Mouse (Mus musculus): ENCODE measurements at regions not wholly inside any gene's neighbourhood (a gene's known extent, or its start where the extent isn't known, plus 50 kb on each side); places are given as distances from the start of the nearest gene placed in this dataset.
"Not testable (repeated sequence)": the region's sequence is repeated elsewhere in the genome, so short reads cannot be mapped to it uniquely, and the experiment has no call there.

DNA sequence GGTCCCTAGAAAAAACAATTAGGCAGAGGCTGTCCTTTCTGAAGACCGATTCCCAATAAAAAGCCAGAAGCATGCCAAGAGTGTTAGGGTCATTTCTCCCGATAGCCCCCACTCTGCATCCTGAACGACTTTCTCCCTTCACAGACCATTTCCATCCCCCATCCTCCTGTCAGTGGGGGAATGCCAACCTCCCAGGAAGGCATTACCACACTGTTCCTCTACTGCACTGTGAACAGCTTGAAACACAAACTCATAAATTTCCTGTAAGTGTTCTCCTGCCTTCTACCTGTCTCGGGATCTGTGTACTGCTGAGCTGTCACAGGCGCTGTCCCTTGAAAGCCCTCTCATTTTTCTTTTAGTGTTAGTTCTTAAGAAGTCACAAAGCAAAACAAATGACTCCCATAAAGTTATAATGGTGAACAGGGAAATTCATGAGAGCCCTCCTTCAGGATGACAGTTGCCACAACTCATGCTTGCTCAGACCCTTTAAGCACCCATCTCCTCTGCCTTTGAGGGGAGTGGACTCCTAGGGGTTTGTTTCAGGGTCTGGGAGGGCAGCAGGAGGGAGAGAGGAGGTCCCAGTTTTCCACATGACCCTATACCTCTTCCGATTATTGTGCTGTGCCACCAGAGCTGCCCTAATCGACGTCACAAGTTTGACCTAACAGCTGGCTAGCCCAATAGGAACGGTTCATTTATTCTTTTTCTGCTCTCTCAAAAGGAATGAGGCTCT lies 139.9 kb downstream of the Rchy1 start:
- DNase-seq = no peak

- DNase-seq = peak; percentile 82
These were observed 144.1 kb downstream of the Rchy1 start for GRCm38 (mm10) chr5:91818800-91819199.

DNA sequence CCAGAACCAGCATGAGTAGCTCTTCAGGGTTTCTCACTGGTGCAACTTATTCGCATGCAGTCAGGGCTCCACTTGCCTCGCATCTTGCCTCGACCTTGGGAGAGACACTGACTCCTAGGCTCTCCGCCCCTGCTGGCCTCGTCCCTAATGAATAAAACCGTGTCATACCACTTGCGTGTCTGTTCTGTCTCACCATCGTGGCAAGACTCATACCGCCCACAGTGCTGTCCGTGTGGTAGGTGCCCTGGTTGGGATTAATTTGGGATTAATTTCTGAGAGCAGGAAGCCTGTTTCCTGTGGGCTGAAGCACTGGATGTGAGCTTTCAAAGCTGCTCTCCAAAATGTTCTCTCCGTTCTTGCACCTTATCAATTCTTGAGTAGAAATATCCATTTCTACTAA lies 144.7 kb downstream of the Rchy1 start:
- peak; percentile 27 for DNase-seq

DNA sequence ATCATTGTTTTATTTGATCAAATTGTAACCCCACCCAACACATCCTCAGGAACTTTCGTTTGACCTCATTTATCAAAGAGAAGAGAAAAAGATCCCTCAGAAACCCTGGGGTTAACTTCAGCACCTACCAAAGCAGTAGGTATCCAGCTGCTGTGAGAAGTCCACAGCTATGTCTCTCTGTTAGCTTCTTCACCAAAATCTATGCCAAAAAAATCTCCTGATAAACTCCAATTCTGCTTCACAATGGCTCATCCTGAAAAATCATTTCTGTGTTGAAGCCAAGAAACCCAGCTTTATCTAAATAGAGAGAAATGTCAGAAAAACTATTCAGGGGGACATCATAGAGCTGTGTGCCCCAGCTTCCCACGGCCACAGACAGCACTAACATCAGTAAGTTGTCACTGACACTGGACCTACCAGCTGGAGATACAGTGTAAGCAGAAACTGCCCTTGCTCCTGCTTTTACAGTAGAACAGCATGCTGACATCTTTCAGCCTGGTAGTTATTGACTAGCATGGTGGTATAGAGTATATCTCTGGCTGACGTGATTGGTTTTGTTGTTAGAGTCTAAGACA lies 146.4 kb downstream of the Rchy1 start:
- DNase-seq = no peak

GRCm38 (mm10) chr5:91814956-91815355 lies 147.9 kb downstream of the Rchy1 start:
- DNase-seq = no peak

DNA sequence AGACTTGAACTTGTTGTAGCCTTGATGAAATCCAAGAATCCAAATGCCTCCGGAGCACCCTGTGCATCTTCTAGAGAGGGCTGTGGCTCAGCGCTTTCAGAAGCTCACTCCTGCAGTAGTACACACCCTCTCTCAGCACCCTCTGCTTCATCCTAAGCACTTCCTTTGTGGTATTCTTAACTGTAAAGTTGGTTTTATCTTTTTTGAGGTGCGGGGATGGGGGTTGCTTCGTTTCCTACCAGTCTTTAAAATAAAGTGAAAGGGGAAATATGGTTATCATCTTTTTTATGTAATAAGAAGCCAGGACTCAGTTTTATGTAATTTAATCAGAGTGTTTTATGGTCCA lies 148.5 kb downstream of the Rchy1 start:
- no peak for DNase-seq

DNA sequence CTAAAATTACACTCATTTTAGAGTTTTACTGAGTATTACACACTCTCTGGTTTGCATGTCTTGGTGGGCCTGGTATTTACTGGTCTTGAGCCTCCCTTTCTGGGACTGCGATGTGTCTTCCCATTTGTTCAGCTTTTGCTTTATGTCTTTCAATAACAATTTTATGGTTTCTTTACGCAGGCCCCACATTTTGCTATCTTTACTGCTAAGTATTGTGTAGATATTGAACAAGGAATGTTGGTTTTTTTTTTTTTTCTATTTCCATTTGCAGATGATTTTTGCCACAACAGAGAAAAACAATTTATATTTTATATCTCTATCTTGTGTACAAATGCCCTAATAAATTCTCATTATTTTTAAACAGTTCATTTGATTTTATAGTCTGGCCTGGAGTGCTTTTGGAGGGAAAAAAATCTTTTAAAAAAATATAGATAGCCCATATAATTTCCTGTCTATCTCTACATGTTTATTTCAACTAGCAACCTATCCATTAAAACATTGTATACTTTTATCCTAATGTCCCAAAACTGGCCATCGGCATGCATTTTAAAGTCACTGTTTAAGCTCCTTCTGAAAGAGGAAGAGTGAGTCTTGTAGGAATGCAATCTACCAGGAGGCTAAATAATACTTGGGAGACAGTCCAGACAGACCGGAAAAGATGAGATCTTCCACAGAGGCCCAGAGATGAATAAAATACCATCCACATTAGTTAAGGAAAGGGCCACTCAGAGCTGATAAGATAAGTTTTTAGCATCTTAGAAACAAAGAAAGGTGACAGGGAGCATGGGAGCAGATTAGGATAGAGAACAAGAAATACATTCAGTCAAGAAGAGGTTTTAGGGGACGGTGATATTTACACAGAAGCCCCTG lies 149.1 kb downstream of the Rchy1 start:
- no peak for DNase-seq

GRCm38 (mm10) chr5:91807070-91808065 lies 155.5 kb downstream of the Rchy1 start:
- no peak for DNase-seq

DNA sequence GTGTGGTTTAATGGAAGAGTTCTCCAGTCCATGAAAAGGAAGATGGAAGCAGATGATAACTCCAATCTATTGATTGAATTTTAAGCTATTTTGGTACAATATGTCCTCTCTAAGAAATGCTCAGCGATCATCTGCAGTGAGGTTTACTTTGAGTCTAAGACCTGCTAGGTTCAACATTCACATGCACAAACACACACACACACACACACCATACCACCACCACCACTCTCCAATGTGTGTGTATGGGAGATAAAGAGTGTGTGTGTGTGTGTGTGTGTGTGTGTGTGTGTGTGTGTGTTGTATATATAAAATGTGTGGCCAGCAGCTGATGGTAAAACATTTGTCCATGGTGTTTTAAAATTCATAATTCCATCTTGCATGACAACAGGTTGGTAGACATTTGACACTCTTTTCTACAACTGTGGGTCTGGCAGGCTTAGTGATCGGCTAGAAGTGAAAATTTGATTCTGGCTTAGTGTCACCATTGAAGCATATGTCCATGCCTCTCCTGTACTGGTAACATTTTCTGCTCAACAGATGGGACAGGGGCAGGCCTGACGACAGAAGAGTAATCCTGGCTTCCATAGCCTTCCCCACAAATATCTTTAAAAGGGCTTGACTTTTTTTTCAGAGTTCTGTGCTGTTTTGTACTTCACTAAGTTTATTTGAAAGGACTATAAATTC lies 161.4 kb downstream of the Rchy1 start:
- no peak for DNase-seq

DNA sequence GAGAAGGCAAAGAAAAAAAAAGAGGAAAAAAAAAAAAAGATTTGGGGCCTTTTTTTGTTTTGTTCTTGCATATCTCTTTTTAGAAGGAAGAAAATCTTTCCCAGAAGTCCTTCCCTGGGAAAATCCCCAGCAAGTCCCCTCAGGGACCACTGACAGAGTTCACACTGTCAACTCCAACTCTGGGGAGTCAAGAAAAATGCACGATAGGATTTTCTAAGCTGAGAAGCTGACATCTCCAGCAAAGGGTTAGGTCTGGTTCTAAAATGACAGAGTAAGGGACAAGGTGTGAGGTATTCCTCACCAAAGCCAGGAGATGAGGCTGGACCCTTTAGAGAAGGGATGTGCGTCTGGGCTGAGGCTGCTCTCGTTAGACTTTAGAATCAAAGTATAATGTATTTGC lies 165.5 kb downstream of the Rchy1 start:
- no peak for DNase-seq

DNA sequence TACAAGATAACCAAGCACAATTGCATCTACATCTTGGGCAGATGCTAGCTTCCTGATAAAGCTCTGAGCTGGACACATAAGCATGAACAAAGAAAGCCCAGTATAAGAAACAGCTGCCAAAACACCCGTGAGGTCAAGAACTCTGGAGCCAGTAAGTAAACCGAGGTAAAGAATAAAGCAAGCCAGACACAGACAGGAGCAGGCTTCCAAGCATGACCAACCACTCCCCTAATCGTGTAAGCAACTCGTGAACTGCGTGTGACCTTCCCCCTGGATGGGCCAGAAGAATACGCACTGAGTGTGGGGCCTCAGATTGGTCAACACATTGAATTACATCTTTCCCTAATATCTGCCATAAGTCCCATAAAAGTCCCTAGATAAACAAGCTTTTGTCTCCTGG lies 170.1 kb downstream of the Rchy1 start:
- DNase-seq = no peak

DNA sequence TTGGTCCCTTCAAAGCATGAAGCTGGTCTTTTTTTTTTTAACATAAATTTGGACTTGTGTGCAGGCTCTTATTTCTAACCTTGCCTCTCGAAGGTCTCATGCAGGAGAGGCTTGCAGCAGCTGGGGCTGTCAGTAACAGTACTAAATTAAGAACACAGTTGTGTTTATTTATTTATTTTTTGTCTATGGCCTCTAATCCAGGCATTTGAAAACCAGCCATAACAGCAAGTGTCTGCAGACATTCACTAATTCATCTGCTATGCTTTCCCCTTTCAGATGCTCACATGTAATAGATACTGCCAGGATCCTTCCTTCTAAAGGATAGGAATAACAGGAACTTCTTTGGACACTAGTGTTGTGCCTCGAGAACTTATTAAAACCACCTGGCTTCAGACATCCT lies 172.5 kb downstream of the Rchy1 start:
- DNase-seq = no peak

DNA sequence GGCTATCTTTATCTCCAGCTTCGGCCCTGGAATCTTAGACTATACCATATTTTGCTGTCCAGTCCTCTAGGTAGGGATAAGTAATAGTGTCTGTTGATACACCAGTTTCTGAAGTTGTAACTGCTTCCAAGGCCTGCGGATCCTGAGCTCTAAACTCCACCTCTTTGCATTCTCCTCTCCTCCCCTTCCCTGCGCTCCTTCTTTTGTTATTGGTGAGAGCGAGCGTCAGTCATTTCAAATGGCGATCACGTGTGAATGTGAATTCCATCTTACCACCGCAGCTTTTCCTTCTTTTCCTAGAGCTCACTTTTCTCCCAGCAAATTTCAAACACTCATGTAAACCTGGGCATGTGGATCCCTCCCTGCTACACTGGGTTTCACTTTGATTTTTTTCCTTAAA lies 178.9 kb downstream of the Rchy1 start:
- no peak for DNase-seq

GRCm38 (mm10) chr5:91776971-91777370 lies 185.9 kb downstream of the Rchy1 start:
- DNase-seq = no peak

DNA sequence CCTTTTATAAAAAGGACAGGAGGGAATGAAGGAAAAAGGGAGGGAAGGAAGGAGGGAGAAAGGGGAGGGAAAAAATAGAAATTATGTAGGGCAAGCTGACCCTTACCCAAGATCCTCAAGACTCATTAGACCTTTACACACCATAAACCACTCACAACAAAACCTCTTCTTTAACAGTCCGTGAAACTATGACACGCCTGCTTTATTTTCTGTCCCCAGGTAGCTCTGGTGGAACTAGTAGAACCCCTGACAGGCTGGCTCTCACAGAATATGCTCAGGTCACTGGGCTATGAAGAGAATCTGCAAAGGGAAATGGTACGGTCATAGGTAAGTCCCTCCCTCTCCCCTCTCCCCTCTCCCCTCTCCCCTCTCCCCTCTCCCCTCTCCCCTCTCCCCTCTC lies 188.8 kb downstream of the Rchy1 start:
- DNase-seq = no peak

DNA sequence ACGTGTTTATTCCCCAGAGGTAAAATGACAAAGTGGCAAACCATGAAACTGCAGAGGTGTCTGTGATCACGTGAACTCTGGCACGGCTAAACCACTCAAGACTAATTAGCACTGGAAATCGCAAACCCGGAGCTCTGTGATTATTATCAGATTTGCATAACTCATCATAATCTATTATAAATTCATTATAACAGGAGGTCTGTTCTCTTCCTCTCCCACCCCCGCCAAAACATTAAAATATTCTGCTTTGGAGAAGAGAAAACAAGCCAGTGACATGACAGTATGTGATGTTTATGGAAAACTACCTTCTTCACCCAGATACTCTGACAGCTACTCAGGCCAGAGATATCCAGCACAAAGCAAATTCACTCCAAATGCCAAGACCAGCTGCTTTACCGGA lies 195.0 kb downstream of the Rchy1 start:
- DNase-seq = no peak

GRCm38 (mm10) chr5:91767060-91767459 lies 195.8 kb downstream of the Rchy1 start:
- no peak for DNase-seq

GRCm38 (mm10) chr5:91764621-91765020 lies 198.2 kb downstream of the Rchy1 start:
- peak; percentile 81 for DNase-seq

DNA sequence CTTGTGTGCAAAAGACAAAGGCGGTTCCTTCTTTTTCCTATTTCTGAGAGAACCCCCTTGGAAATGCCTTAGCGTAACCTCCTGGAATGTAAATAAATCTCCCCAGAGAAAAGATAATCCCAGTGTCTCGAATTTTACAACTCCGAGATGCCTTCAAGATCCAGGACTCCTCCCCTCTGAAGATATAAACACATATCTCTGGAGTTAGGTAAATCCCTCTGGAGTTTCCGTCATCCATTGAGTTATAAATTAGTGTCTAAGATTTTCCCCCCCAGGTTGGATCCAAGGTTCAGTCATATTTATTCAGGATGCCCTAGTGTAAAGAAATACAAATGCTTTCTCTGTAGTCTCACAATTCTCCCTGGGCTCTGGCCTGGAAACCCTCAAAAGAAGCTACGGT lies 200.3 kb downstream of the Rchy1 start:
- DNase-seq = no peak

DNA sequence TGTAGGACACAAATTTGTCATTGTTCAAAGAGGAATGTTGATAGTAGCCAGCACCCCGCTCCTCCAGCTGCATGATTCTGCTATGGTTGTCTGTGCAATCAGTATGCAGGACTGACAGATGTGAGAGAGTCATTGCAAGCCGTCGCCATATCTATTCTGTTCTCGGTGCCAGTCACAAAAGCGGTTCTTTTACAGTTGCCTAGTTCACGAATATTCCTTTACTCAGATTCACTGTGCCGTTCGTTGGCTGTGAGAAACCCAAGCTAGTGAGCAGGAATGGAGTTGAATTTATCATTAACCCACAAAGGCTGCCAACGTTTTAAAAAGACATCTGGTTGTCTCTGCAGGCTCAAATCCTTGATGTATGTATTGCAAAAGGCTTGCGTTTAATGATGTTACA lies 206.9 kb downstream of the Rchy1 start:
- DNase-seq = no peak

DNA sequence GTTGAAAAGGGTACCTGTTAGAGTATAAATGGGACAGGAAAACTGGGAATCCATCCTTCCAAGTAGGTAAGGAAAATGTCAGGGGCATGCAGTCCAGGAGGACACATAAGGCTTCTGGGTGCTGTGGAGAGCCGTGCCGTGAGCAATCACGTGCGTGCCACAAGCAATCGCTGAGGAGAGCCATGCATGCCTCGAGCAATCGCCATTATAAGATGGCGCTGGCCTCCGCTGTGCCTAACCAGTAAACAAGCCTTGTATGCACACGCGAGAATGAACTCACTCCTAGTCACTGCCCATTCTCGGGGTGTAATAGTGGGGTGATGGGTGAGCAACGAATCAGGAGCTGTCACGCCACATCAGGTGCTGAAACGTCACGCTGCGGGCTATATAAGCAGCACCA lies 210.0 kb downstream of the Rchy1 start:
- not testable (repeated sequence) for DNase-seq

DNA sequence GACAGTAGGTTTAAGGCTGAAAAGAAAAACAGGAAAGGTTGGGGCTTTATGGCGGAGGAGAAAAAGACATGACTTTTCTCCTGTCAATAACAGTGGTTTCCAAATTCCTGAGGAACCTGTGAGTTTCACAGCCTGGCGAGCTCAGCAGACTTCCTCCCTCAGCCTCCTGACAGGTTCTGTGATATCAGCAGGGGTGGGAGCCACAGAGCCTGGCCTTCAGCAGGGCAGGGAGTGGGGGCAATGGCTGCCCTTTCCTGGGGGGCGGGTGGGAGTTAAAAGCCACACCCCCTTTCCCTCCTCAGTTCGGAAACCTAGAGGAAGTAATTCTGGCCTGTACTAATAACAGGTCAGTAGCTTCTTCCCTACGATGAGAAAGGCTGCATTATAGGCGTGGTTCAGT lies 211.7 kb downstream of the Rchy1 start:
- no peak for DNase-seq
